Mouse (Mus musculus) ES-E14 (cell line): ENCODE data around the gene Fat1.

ENCODE experiments used
- HCFC1 ChIP-seq: IDR thresholded peaks from 2 replicates; pipeline ENCODE4 v1.6.1; 2012; ENCODE audit warnings: low read length, inconsistent platforms, borderline replicate concordance; ENCODE audit not compliant: insufficient read depth
- ZC3H11A ChIP-seq: IDR thresholded peaks from 2 replicates; pipeline ENCODE4 v1.6.1; 2012; ENCODE audit warnings: low read depth, mild to moderate bottlenecking, inconsistent platforms, low read length, borderline replicate concordance

- no peak for TF ChIP-seq HCFC1
- TF ChIP-seq ZC3H11A = no peak
These were observed 10.3 kb downstream of the Fat1 start for GRCm38 (mm10) chr8:44945577-44945976.
